Mouse (Mus musculus) v-Abl transformed pro-B cells (cell line): ENCODE results near the gene Nucb2.

Experiments
- in situ Hi-C, 2 experiments: fragments of 400-800 bp; cut with MboI; formaldehyde crosslinking; loops; one replicate each; pipeline ENCODE4 v1.15.1; 2025; ENCODE audit not compliant: unreplicated experiment in 2 of 2

Gene Nucb2

GRCm38 (mm10) chr7:116517240-116517639 is 13.1 kb downstream of the Nucb2 start:
- in situ Hi-C loops = loop anchor here (10.0 to 25.0 kb wide), 3 partner anchors 272 to 1598 kb away; partner anchors contain the start of gene Rps15a (in 2 of the 2)

GRCm38 (mm10) chr7:116518155-116518554 is 14.0 kb downstream of the Nucb2 start:
- in situ Hi-C loops = loop anchor here (10.0 to 25.0 kb wide), 3 partner anchors 273 to 1597 kb away; partner anchors contain the start of gene Rps15a (in 2 of the 2)

- in situ Hi-C loops = loop anchor here (10.0 to 25.0 kb wide), 4 partner anchors 85 to 1595 kb away; partner anchors contain the start of gene Rps15a (in 2 of the 2)
These were observed 15.6 kb downstream of the Nucb2 start for GRCm38 (mm10) chr7:116519805-116520204.

GRCm38 (mm10) chr7:116524577-116524976 is 20.4 kb downstream of the Nucb2 start:
- in situ Hi-C loops = loop anchor here in 1 of 2 experiments (10.0 to 25.0 kb wide), 2 partner anchors 80 to 1588 kb away; partner anchors contain the start of gene Rps15a

GRCm38 (mm10) chr7:116529793-116530192 is 25.6 kb downstream of the Nucb2 start:
- in situ Hi-C loops = loop anchor here (5.0 to 10.0 kb wide), 2 partner anchors 73 to 75 kb away; no protein-coding TSS in a partner anchor

GRCm38 (mm10) chr7:116530470-116530869 is 26.3 kb downstream of the Nucb2 start:
- in situ Hi-C loops = loop anchor here in 1 of 2 experiments (5.0 kb wide), 1 partner anchor 72 kb away; no protein-coding TSS in a partner anchor

GRCm38 (mm10) chr7:116531311-116531710 is 27.1 kb downstream of the Nucb2 start:
- in situ Hi-C loops = loop anchor here in 1 of 2 experiments (5.0 kb wide), 1 partner anchor 71 kb away; no protein-coding TSS in a partner anchor

- in situ Hi-C loops = no loop called here
These were observed 52.7 kb downstream of the Nucb2 start for GRCm38 (mm10) chr7:116556834-116557233.

- in situ Hi-C loops = no loop called here
These were observed 70.4 kb downstream of the Nucb2 start for GRCm38 (mm10) chr7:116574551-116574950.
